Mouse (Mus musculus) adrenal gland, adult 10 weeks (tissue): Measurements from ENCODE around the gene Sp3. TPM values are rescaled to one million over a fixed set of nuclear protein-coding genes. Genes with fewer than 3 reads are reported as not detected.

Source experiments
- polyA plus RNA-seq: library from polyadenylated mRNA; stranded (reverse); fragments of 350-450 nt; fragmentation: Illumina TruSeq; extraction: RNeasy Lipid Tissue Mini Kit (QIAGEN cat#74804); gene quantifications from one replicate; pipeline ENCODE4 v1.2.3, GENCODE M21; 2014; ENCODE audit warnings: low read depth, low replicate concordance

Sp3 gene
- 191 TPM for polyA plus RNA-seq

DNA sequence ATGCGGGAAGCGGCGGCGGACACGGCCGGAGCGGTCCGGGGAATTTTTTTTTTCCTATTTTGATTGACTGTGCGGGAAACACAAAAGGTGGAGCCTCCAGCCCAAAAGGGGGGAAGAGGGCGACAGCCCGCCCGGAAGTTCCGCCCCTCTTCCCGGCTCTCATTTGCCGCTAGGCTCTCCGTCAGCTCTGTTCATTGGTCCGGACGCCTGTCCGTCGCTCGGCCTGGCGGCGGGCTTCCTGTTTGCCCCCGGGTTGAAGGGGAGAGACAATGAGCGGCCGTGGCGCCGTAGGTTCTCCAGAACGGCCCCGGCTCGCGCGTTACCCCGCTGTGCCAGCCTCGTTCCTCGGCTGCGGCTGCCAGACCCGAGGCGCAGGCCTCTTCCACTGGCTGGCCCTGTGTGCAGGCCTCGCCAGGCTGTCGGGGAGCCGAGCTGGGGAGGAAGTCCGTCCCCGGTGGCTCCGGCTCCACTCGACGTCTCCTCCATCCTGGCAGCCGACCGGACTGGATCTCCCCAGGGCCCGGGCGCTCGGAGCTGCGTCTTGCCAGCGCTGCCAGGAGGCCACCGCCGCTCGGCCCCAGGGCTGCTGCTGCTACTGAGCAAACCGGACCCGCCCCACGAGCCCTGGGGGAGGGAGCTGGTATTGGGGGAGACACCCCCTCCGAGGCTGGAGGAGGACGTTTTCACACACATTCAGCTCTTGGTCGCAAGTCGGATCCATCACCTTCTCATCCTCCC, at the start of gene Sp3:
Sp3 (minus strand) TSS at position 110 of the 738 bp plus-strand sequence.

GRCm38 (mm10) chr2:72986616-72987015, 6.4 kb upstream of the Sp3 start, which contains the start of gene Gm11084:
Gm11084 (minus strand) TSS chr2:72986716.

Other genes with a start within 250 kb of the Sp3 start
- not detected for gene Gm11084, start 6.3 kb upstream of the Sp3 start, polyA plus RNA-seq
- 207 TPM for gene Ola1, start 238.5 kb upstream of the Sp3 start, polyA plus RNA-seq